Mouse (Mus musculus): ENCODE results near the gene Npat.
A peak's percentile ranks its signal among the peaks of the same experiment; 100 is the strongest.

The Npat gene

GRCm38 (mm10) chr9:53609968-53610781, 73.3 kb downstream of the Npat start, which contains the start of gene Acat1:
TSS of gene Acat1 (minus strand) at chr9:53610382.
- peak; percentile 84 for DNase-seq (ENCODE audit: low spot score)

DNA sequence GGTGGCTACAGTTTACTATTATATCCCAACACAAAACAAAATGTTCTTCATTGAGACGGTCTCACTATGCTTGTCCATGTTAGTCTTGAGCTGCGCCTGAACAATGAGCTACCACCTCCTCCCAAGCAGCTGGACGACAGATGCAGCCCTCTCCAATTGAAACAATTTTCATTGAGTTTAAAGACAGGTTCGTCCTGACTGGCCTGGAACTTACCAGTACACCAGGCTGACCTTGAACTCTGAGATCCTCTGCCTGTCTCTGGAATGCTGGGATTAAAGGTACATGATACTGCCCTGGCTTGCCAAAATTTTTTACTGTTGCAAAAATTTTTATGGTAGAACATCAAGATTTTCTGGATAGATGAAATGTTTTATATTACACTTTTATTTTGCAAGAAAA, 77.4 kb downstream of the Npat start:
- no peak for DNase-seq (ENCODE audit: low spot score)

GRCm38 (mm10) chr9:53615246-53615645, 78.4 kb downstream of the Npat start:
- no peak for DNase-seq (ENCODE audit: low spot score)
